ENCODE assay signal across 15 mouse cellular contexts in the genomic region with DNA sequence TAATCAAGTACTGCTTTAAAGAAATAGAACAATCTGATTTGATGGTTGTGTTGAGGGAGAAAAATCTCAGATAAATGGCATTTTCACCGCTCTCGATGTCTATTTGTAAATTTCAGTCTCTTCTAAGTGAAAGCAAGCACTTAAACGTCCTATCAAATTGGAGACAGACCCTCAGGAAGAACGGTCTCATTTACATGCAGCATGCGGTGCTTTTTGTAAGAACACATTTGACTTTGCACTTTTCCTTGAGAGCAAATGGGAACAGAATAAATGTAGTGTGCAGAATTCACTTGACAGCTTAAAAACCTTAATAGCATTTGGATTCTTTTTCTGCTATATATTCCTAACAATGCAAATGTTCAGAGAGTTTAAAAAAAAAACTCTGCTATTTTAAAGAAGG.
"Had no signal": no experiment of that assay in that cellular context is flagged by ENCODE, and none has a peak within 500 bp of the region (broad histone marks: within the 10 kb centered on the region; RNA-seq: fewer than 3 reads in every experiment).

No protein-coding gene starts in this region.

- H3K4me3 ChIP-seq: kidney, embryonic 15.5 days; left cerebral cortex, adult 2 months; liver, embryonic 13.5 days; midbrain, embryonic 13.5 days; stomach, embryonic 15.5 days had no signal

- H3K4me1 ChIP-seq: kidney, embryonic 15.5 days; liver, embryonic 13.5 days; stomach, embryonic 15.5 days had no signal

- H3K27me3 ChIP-seq: kidney, embryonic 15.5 days; liver, embryonic 13.5 days; midbrain, embryonic 13.5 days; stomach, embryonic 15.5 days had no signal

- H3K9ac ChIP-seq: kidney, embryonic 15.5 days; liver, embryonic 13.5 days; midbrain, embryonic 13.5 days; stomach, embryonic 15.5 days had no signal

- H3K4me2 ChIP-seq: kidney, embryonic 15.5 days; liver, embryonic 13.5 days; midbrain, embryonic 13.5 days; stomach, embryonic 15.5 days had no signal

- H3K27ac ChIP-seq: kidney, embryonic 15.5 days; left cerebral cortex, adult 2 months; liver, embryonic 13.5 days; midbrain, embryonic 13.5 days; stomach, embryonic 15.5 days had no signal

- H3K36me3 ChIP-seq: kidney, embryonic 15.5 days; liver, embryonic 13.5 days; midbrain, embryonic 13.5 days; stomach, embryonic 15.5 days had no signal

- DNase-seq: kidney, adult 8-10 months; kidney, postnatal 10 days; kidney, postnatal 36 days; layer of hippocampus, postnatal 36 days; liver, embryonic 13.5 days; lung, adult 2 months; lung, postnatal 14 days; lung, postnatal 4 days; right cerebral cortex, postnatal 25 days; spleen, adult 18-20 months; thymus, postnatal 25 days had no signal

- ATAC-seq: midbrain, embryonic 13.5 days had no signal

- H3K9me3 ChIP-seq: kidney, embryonic 15.5 days; liver, embryonic 13.5 days; midbrain, embryonic 13.5 days; stomach, embryonic 15.5 days had no signal
